Mouse (Mus musculus) E14TG2a.4 (cell line): Measurements from ENCODE around the gene Vmn1r40.

ENCODE experiments used
- CTCF ChIP-seq: conservative IDR thresholded peaks from 2 replicates; pipeline ENCODE4 v1.5.1; 2014; ENCODE audit warnings: low read length
- POU5F1 ChIP-seq: IDR thresholded peaks from 2 replicates; pipeline ENCODE4 v1.6.1; 2014; ENCODE audit warnings: low read length, borderline replicate concordance

DNA sequence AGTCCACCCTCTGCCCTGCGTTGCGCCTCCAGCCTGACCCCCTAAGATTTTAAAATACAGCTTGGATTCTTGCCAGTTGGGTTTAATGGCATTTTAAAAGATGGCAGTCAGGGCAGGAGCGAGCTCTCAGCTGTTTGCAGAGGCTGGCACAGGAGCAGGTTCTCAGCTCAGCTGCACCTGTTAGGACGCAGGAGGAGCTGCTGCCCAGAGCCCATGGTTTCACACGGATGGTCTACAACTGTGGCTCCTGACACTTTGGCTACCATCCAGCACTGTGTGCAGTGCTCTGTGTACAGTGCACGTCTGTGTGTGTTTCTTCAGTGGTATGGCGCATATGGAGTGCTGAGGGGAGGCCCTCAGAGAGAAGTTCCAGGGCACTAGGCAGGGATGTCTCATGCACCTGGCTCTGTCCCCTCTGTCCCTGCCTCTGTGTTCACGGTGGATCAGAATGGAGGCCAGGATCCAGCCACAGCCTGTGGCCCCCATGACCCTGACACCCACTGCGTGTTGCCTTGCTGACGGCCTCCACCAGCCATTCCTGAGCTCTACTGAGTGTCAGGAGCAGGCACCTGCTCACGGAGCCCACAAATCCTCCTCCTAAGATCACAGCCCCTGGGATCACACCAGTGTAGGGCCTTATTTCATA lies 34.1 kb upstream of the Vmn1r40 start:
- TF ChIP-seq CTCF (no peak), POU5F1 (no peak)
